In genomic region chr15:103530372-103530771, GRCm38 (mm10) we compare ENCODE assay signal across 8 mouse cellular contexts. TPM values are rescaled to one million over a fixed set of nuclear protein-coding genes. Genes with fewer than 3 reads are reported as not detected.
DNase-seq lines count a peak whose midpoint lies in the region; ATAC-seq and TF ChIP-seq lines count a peak whose summit lies in the region.

No protein-coding gene starts in this region.

- H3K9me3 ChIP-seq in forebrain, embryonic 16.5 days (ENCODE audit: control insufficient read depth, low read length): no peaks in the 10 kb centered on the region
- H3K9me3 ChIP-seq in intestine, embryonic 14.5 days (ENCODE audit: control insufficient read depth, low read length): no peaks in the 10 kb centered on the region
- no peaks in the 10 kb centered on the region for H3K9me3 ChIP-seq in limb, embryonic 10.5 days (replicated peaks)
- no peaks in the 10 kb centered on the region for H3K9me3 ChIP-seq in midbrain, embryonic 15.5 days
- H3K9me3 ChIP-seq in stomach, embryonic 16.5 days (replicated peaks; ENCODE audit: control insufficient read depth, low read length): no peaks in the 10 kb centered on the region

- H3K27ac ChIP-seq in cerebellum, adult 2 months (ENCODE audit: insufficient read depth, low read length): no peak overlapping the region
- no peak overlapping the region; the same call in 1 of the 2 replicates for H3K27ac ChIP-seq in forebrain, embryonic 16.5 days (ENCODE audit: low read length)
- no peak overlapping the region for H3K27ac ChIP-seq in intestine, embryonic 14.5 days (ENCODE audit: low read depth)
- no peak overlapping the region for H3K27ac ChIP-seq in limb, embryonic 10.5 days
- H3K27ac ChIP-seq in midbrain, embryonic 15.5 days: peak overlapping the region; percentile 68
- no peak overlapping the region for H3K27ac ChIP-seq in stomach, embryonic 16.5 days (ENCODE audit: low read length)

- no peak overlapping the region for H3K4me2 ChIP-seq in forebrain, embryonic 16.5 days (ENCODE audit: low read length)
- no peak overlapping the region for H3K4me2 ChIP-seq in intestine, embryonic 14.5 days (ENCODE audit: low read length)
- no peak overlapping the region for H3K4me2 ChIP-seq in midbrain, embryonic 15.5 days
- no peak overlapping the region for H3K4me2 ChIP-seq in stomach, embryonic 16.5 days (ENCODE audit: low read depth, low read length)

- H3K9ac ChIP-seq in forebrain, embryonic 16.5 days (replicated peaks; ENCODE audit: low read depth, low read length): no peak overlapping the region
- no peak overlapping the region for H3K9ac ChIP-seq in intestine, embryonic 14.5 days (ENCODE audit: low read length)
- no peak overlapping the region for H3K9ac ChIP-seq in midbrain, embryonic 15.5 days
- no peak overlapping the region for H3K9ac ChIP-seq in stomach, embryonic 16.5 days (ENCODE audit: low read length)

- ATAC-seq in forebrain, embryonic 16.5 days: peak; percentile 82
- ATAC-seq in intestine, embryonic 14.5 days (replicated peaks; ENCODE audit: low FRiP score, low TSS enrichment, low read depth): peak; percentile 45; the same call in 1 of the 2 replicates
- peak; percentile 79 for ATAC-seq in midbrain, embryonic 15.5 days (replicated peaks)
- ATAC-seq in stomach, embryonic 16.5 days (ENCODE audit: insufficient read depth, low FRiP score): peak; percentile 61; the same call in 1 of the 2 replicates

- no peak for TF ChIP-seq POLR2A in cerebellum, adult 2 months (IDR thresholded peaks at IDR 0.05; ENCODE audit: borderline replicate concordance, insufficient read depth, low read length)

- H3K36me3 ChIP-seq in forebrain, embryonic 16.5 days (ENCODE audit: control insufficient read depth, insufficient read depth): peaks cover 7% of the 10 kb centered on the region
- H3K36me3 ChIP-seq in intestine, embryonic 14.5 days (ENCODE audit: control insufficient read depth, insufficient read depth, low read length): no peaks in the 10 kb centered on the region
- no peaks in the 10 kb centered on the region for H3K36me3 ChIP-seq in limb, embryonic 10.5 days
- peaks cover 11% of the 10 kb centered on the region; the same call in 1 of the 2 replicates for H3K36me3 ChIP-seq in midbrain, embryonic 15.5 days (replicated peaks)
- no peaks in the 10 kb centered on the region for H3K36me3 ChIP-seq in stomach, embryonic 16.5 days (ENCODE audit: control insufficient read depth, insufficient read depth, low read length)

- 11% methylated on average over 5 of the region's 5 CpGs for WGBS in cerebellum, adult 2 months
- 3% methylated on average over 5 of the region's 5 CpGs for WGBS in forebrain, embryonic 16.5 days
- 7% methylated on average over 5 of the region's 5 CpGs for WGBS in intestine, embryonic 14.5 days
- 8% methylated on average over 5 of the region's 5 CpGs for WGBS in limb, embryonic 10.5 days
- WGBS in midbrain, embryonic 15.5 days: 11% methylated on average over 5 of the region's 5 CpGs
- WGBS in stomach, embryonic 16.5 days: 11% methylated on average over 5 of the region's 5 CpGs

- no peaks in the 10 kb centered on the region for H3K27me3 ChIP-seq in cerebellum, adult 2 months (ENCODE audit: control insufficient read depth, insufficient read depth, low read length)
- H3K27me3 ChIP-seq in forebrain, embryonic 16.5 days (replicated peaks; ENCODE audit: control insufficient read depth, insufficient read depth, low read length): no peaks in the 10 kb centered on the region
- 0 out of 2 replicates have a peak, but pooled peaks cover 2% of the 10 kb centered on the region for H3K27me3 ChIP-seq in intestine, embryonic 14.5 days (replicated peaks; ENCODE audit: control insufficient read depth, insufficient read depth, low read length)
- peaks cover 24% of the 10 kb centered on the region for H3K27me3 ChIP-seq in limb, embryonic 10.5 days (ENCODE audit: low read depth, poor library complexity, severe bottlenecking)
- H3K27me3 ChIP-seq in midbrain, embryonic 15.5 days (replicated peaks): no peaks in the 10 kb centered on the region
- no peaks in the 10 kb centered on the region for H3K27me3 ChIP-seq in stomach, embryonic 16.5 days (ENCODE audit: control insufficient read depth, insufficient read depth, low read length)

- peak; percentile 89 for TF ChIP-seq CTCF in cerebellum, adult 2 months (IDR thresholded peaks at IDR 0.05; ENCODE audit: borderline replicate concordance, insufficient read depth, low read depth, low read length)

- peak; percentile 79 for DNase-seq in right cerebral cortex, adult 18-20 months
- no peak for DNase-seq in right cerebral cortex, postnatal 14 days
- DNase-seq in cerebellum, adult 2 months: peak; percentile 65 to 71
- DNase-seq in intestine, embryonic 14.5 days (ENCODE audit: low spot score): peak; percentile 71
- DNase-seq in limb, embryonic 10.5 days (ENCODE audit: low spot score): peak; percentile 70

- H3K4me1 ChIP-seq in cerebellum, adult 2 months (ENCODE audit: control insufficient read depth, insufficient read depth, low read length): no peaks in the 10 kb centered on the region
- no peaks in the 10 kb centered on the region for H3K4me1 ChIP-seq in forebrain, embryonic 16.5 days (replicated peaks; ENCODE audit: control insufficient read depth, insufficient read depth, low read length)
- no peaks in the 10 kb centered on the region; the same call in 1 of the 2 replicates for H3K4me1 ChIP-seq in intestine, embryonic 14.5 days (replicated peaks; ENCODE audit: control insufficient read depth, insufficient read depth, low read length)
- H3K4me1 ChIP-seq in limb, embryonic 10.5 days: peaks cover 3% of the 10 kb centered on the region; the same call in 1 of the 2 replicates
- H3K4me1 ChIP-seq in midbrain, embryonic 15.5 days: peaks cover 19% of the 10 kb centered on the region; the same call in 1 of the 2 replicates
- no peaks in the 10 kb centered on the region for H3K4me1 ChIP-seq in stomach, embryonic 16.5 days (ENCODE audit: control insufficient read depth, insufficient read depth, low read length)

- no peak overlapping the region for H3K4me3 ChIP-seq in cerebellum, adult 2 months (replicated peaks; ENCODE audit: insufficient read depth, low read depth, low read length)
- H3K4me3 ChIP-seq in forebrain, embryonic 16.5 days (replicated peaks; ENCODE audit: low read length): no peak overlapping the region
- no peak overlapping the region for H3K4me3 ChIP-seq in intestine, embryonic 14.5 days (ENCODE audit: low read depth, low read length)
- no peak overlapping the region for H3K4me3 ChIP-seq in limb, embryonic 10.5 days
- no peak overlapping the region for H3K4me3 ChIP-seq in midbrain, embryonic 15.5 days
- no peak overlapping the region for H3K4me3 ChIP-seq in stomach, embryonic 16.5 days (replicated peaks; ENCODE audit: low read length)

RNA-seq across cellular contexts. Expression of gene Ppp1r1a, which starts 7.4 kb away (rescaled TPM):
- 28.3 and 30.0 TPM in 2 replicates for polyA plus RNA-seq in cerebellum, adult 2 months (2012; rRNA removed)
- polyA plus RNA-seq in forebrain, embryonic 16.5 days (2015; fragmentation: Nextera tagmentation; extraction: Ambion mirVana): 89.0 and 108 TPM in 2 replicates
- polyA plus RNA-seq in intestine, embryonic 14.5 days (2014; fragmentation: Nextera tagmentation; extraction: Ambion mirVana): 11.6 and 12.3 TPM in 2 replicates
- 3.5 and 6.5 TPM in 2 replicates for polyA plus RNA-seq in limb, embryonic 10.5 days (2016; fragmentation: Nextera tagmentation; extraction: Ambion mirVana)
- polyA plus RNA-seq in midbrain, embryonic 15.5 days (2015; fragmentation: Nextera tagmentation; extraction: Ambion mirVana): 135 and 139 TPM in 2 replicates
- 11.2 and 14.0 TPM in 2 replicates for polyA plus RNA-seq in stomach, embryonic 16.5 days (2015; fragmentation: Nextera tagmentation; extraction: Ambion mirVana)

RNA-seq across cellular contexts. Expression of gene Pde1b, which starts 27.5 kb away (rescaled TPM):
- 57.5 and 62.5 TPM in 2 replicates for polyA plus RNA-seq in cerebellum, adult 2 months (2012; rRNA removed)
- polyA plus RNA-seq in forebrain, embryonic 16.5 days (2015; fragmentation: Nextera tagmentation; extraction: Ambion mirVana): 71.0 and 77.1 TPM in 2 replicates
- polyA plus RNA-seq in intestine, embryonic 14.5 days (2014; fragmentation: Nextera tagmentation; extraction: Ambion mirVana): 6.8 and 7.1 TPM in 2 replicates
- polyA plus RNA-seq in limb, embryonic 10.5 days (2016; fragmentation: Nextera tagmentation; extraction: Ambion mirVana): 2.0 and 2.9 TPM in 2 replicates
- 87.2 and 87.4 TPM in 2 replicates for polyA plus RNA-seq in midbrain, embryonic 15.5 days (2015; fragmentation: Nextera tagmentation; extraction: Ambion mirVana)
- 10.7 and 10.8 TPM in 2 replicates for polyA plus RNA-seq in stomach, embryonic 16.5 days (2015; fragmentation: Nextera tagmentation; extraction: Ambion mirVana)

RNA-seq across cellular contexts. Expression of gene Glycam1, which starts 34.5 kb away (rescaled TPM):
- 0.40 TPM in 1 of 2 replicates, not detected in the other for polyA plus RNA-seq in cerebellum, adult 2 months (2012; rRNA removed)
- polyA plus RNA-seq in forebrain, embryonic 16.5 days (2015; fragmentation: Nextera tagmentation; extraction: Ambion mirVana): not detected in 2 replicates
- polyA plus RNA-seq in intestine, embryonic 14.5 days (2014; fragmentation: Nextera tagmentation; extraction: Ambion mirVana): not detected in 2 replicates
- polyA plus RNA-seq in limb, embryonic 10.5 days (2016; fragmentation: Nextera tagmentation; extraction: Ambion mirVana): not detected in 2 replicates
- polyA plus RNA-seq in midbrain, embryonic 15.5 days (2015; fragmentation: Nextera tagmentation; extraction: Ambion mirVana): not detected in 2 replicates
- polyA plus RNA-seq in stomach, embryonic 16.5 days (2015; fragmentation: Nextera tagmentation; extraction: Ambion mirVana): not detected in 2 replicates
